Mouse (Mus musculus) heart, postnatal 0 days (tissue): ENCODE data around the gene Fbxo44.

Experiments used
- CTCF ChIP-seq: IDR thresholded peaks from 2 replicates; pipeline ENCODE4 v1.5.1; 2016; ENCODE audit warnings: antibody characterized with exemption, control low read depth, low read depth
- EP300 ChIP-seq: IDR thresholded peaks from 2 replicates; pipeline ENCODE4 v1.6.1; 2016; ENCODE audit warnings: antibody characterized with exemption, low read depth

DNA sequence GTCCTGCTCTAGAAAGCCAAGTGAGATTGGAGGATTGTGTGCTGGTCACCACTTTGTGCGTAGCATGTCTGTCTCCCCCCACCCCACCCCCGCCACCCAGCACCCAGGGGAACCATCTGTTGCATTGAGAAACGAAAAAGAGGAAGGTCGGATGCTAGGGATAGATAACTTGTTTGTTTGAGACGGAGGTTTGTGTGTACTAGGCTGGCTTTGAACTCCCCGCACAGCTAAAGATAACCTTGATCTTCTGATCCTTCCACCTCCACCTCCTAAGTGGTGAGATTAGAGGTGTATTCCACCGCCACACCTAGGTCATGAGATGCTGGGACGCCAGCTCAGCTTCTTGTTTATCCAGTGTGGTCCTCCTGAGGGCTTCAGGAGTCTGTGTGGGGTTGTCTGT lies 25.3 kb downstream of the Fbxo44 start:
- TF ChIP-seq EP300: no peak
- no peak for TF ChIP-seq CTCF
